Mouse (Mus musculus) limb, embryonic 11.5 days (tissue): Measurements from ENCODE around the gene Plekhh2. TPM values are rescaled to one million over a fixed set of nuclear protein-coding genes. Genes with fewer than 3 reads are reported as not detected.

Experiments
- ATAC-seq: fragments of 200-750 bp; cut with Nextera tagmentation; 2 replicates; pipeline ENCODE4 v1.8.0; 2017; ENCODE audit warnings: low read depth; ENCODE audit not compliant: insufficient number of reproducible peaks, low FRiP score, low TSS enrichment
- DNase-seq: peaks from one replicate; pipeline ENCODE4 v3.0.0-alpha.2; 2015; ENCODE audit warnings: low spot score
- H3K27ac ChIP-seq: fragments of 300-500 bp; sonication (generic); replicated peaks from 2 replicates; pipeline ENCODE4 v1.5.1; 2014; ENCODE audit warnings: low read depth, mild to moderate bottlenecking, low read length
- H3K27me3 ChIP-seq: fragments of 300-500 bp; sonication (generic); 2 replicates; pipeline ENCODE4 v1.6.1; 2014; ENCODE audit warnings: mild to moderate bottlenecking, low read length, mixed read lengths; ENCODE audit not compliant: control insufficient read depth, insufficient read depth
- H3K36me3 ChIP-seq: fragments of 300-500 bp; sonication (generic); 2 replicates; pipeline ENCODE4 v1.6.1; 2014; ENCODE audit warnings: mild to moderate bottlenecking, low read length, moderate library complexity, mixed read lengths; ENCODE audit not compliant: control insufficient read depth, insufficient read depth
- H3K4me1 ChIP-seq: fragments of 300-500 bp; sonication (generic); 2 replicates; pipeline ENCODE4 v1.6.1; 2014; ENCODE audit warnings: low read length, mixed read lengths; ENCODE audit not compliant: control insufficient read depth, insufficient read depth
- H3K4me2 ChIP-seq: fragments of 300-500 bp; sonication (generic); 2 replicates; pipeline ENCODE4 v1.6.1; 2014; ENCODE audit warnings: low read depth, mild to moderate bottlenecking, moderate library complexity; ENCODE audit not compliant: severe bottlenecking
- H3K4me3 ChIP-seq: fragments of 300-500 bp; sonication (generic); 2 replicates; pipeline ENCODE4 v1.5.1; 2014; ENCODE audit warnings: low read depth, low read length
- H3K9ac ChIP-seq: fragments of 300-500 bp; sonication (generic); 2 replicates; pipeline ENCODE4 v1.6.1; 2014; ENCODE audit warnings: mild to moderate bottlenecking, low read length
- H3K9me3 ChIP-seq: fragments of 300-500 bp; sonication (generic); 2 replicates; pipeline ENCODE4 v1.6.1; 2016; ENCODE audit warnings: low read length; ENCODE audit not compliant: control insufficient read depth
- WGBS: fragments of 180-500 bp; shearing (Covaris S2); extraction: QIAGEN DNeasy Blood & Tissue Kit; methylation state at CpG from one replicate; pipeline ENCODE4 v1.1.7; 2014; 5-methylcytosine and 5-hydroxymethylcytosine counted together
- polyA plus RNA-seq: library from polyadenylated mRNA; unstranded; fragments of >200 nt; fragmentation: Nextera tagmentation; extraction: Ambion mirVana; gene quantifications from 2 replicates; pipeline ENCODE4 v1.2.1, GENCODE M21; 2014

Gene Plekhh2
- polyA plus RNA-seq, 1 experiment from 2014 or later = 5.7 TPM

- Histone ChIP-seq H3K9ac (no peak overlapping the region), H3K27me3 (no peaks in the 10 kb centered on the region), H3K36me3 (0 out of 2 replicates have a peak, but pooled peaks cover 2% of the 10 kb centered on the region), H3K4me1 (peaks cover 2% of the 10 kb centered on the region; the same call in 1 of the 2 replicates), H3K27ac (no peak overlapping the region), H3K4me3 (no peak overlapping the region), H3K4me2 (no peak overlapping the region), H3K9me3 (no peaks in the 10 kb centered on the region)
- ATAC-seq = peak; percentile 39; the same call in 1 of the 2 replicates
- 37% methylated on average over 7 of the region's 7 CpGs for WGBS
- no peak for DNase-seq
These were observed 87.2 kb downstream of the Plekhh2 start for GRCm38 (mm10) chr17:84598928-84599327.

- H3K4me3 ChIP-seq = no peak overlapping the region
- WGBS = 80% methylated on average over 9 of the region's 9 CpGs
- ATAC-seq (no peak), DNase-seq (no peak)
- H3K9ac ChIP-seq = no peak overlapping the region
- no peaks in the 10 kb centered on the region for H3K9me3 ChIP-seq
- no peaks in the 10 kb centered on the region for H3K27me3 ChIP-seq
- H3K4me1 ChIP-seq = peaks cover 2% of the 10 kb centered on the region; the same call in 1 of the 2 replicates
- no peak overlapping the region for H3K27ac ChIP-seq
- no peaks in the 10 kb centered on the region for H3K36me3 ChIP-seq
- H3K4me2 ChIP-seq = no peak overlapping the region
These were observed 88.6 kb downstream of the Plekhh2 start for GRCm38 (mm10) chr17:84600051-84600983.

- 94% methylated on average over 5 of the region's 5 CpGs for WGBS
- DNase-seq (no peak), ATAC-seq (no peak)
- no peak overlapping the region for H3K27ac ChIP-seq
- H3K9ac ChIP-seq = no peak overlapping the region
- H3K27me3 ChIP-seq = no peaks in the 10 kb centered on the region
- H3K4me2 ChIP-seq = no peak overlapping the region
- no peaks in the 10 kb centered on the region for H3K36me3 ChIP-seq
- no peaks in the 10 kb centered on the region; the same call in 1 of the 2 replicates for H3K4me1 ChIP-seq
- no peak overlapping the region for H3K4me3 ChIP-seq
- H3K9me3 ChIP-seq = no peaks in the 10 kb centered on the region
These were observed 90.1 kb downstream of the Plekhh2 start for GRCm38 (mm10) chr17:84601805-84602204.

- Histone ChIP-seq H3K4me1 (no peaks in the 10 kb centered on the region), H3K4me2 (no peak overlapping the region), H3K9ac (no peak overlapping the region), H3K9me3 (no peaks in the 10 kb centered on the region), H3K4me3 (no peak overlapping the region), H3K36me3 (no peaks in the 10 kb centered on the region), H3K27me3 (no peaks in the 10 kb centered on the region), H3K27ac (no peak overlapping the region)
- ATAC-seq = no peak
- DNase-seq = no peak
- 73% methylated on average over 9 of the region's 9 CpGs for WGBS
These were observed 91.5 kb downstream of the Plekhh2 start for GRCm38 (mm10) chr17:84603202-84603627.

- Histone ChIP-seq H3K4me1 (no peaks in the 10 kb centered on the region), H3K9ac (no peak overlapping the region), H3K4me2 (no peak overlapping the region), H3K36me3 (no peaks in the 10 kb centered on the region), H3K4me3 (no peak overlapping the region), H3K9me3 (no peaks in the 10 kb centered on the region), H3K27ac (no peak overlapping the region), H3K27me3 (no peaks in the 10 kb centered on the region)
- ATAC-seq = no peak
- WGBS = 92% methylated on average over 10 of the region's 10 CpGs
- no peak for DNase-seq
These were observed 92.2 kb downstream of the Plekhh2 start for GRCm38 (mm10) chr17:84603709-84604420.

GRCm38 (mm10) chr17:84606976-84607375 is 95.3 kb downstream of the Plekhh2 start:
- no peak overlapping the region for H3K27ac ChIP-seq
- peaks cover 2% of the 10 kb centered on the region for H3K4me1 ChIP-seq
- ATAC-seq (no peak), DNase-seq (no peak)
- no peak overlapping the region for H3K4me2 ChIP-seq
- no peaks in the 10 kb centered on the region; the same call in 1 of the 2 replicates for H3K36me3 ChIP-seq
- H3K4me3 ChIP-seq = no peak overlapping the region
- 48% methylated on average over 13 of the region's 13 CpGs for WGBS
- H3K27me3 ChIP-seq = no peaks in the 10 kb centered on the region
- H3K9ac ChIP-seq = no peak overlapping the region
- no peaks in the 10 kb centered on the region for H3K9me3 ChIP-seq

- 65% methylated on average over 5 of the region's 5 CpGs for WGBS
- H3K36me3 ChIP-seq = no peaks in the 10 kb centered on the region; the same call in 1 of the 2 replicates
These were observed 95.9 kb downstream of the Plekhh2 start for GRCm38 (mm10) chr17:84607617-84608016.

GRCm38 (mm10) chr17:84608606-84609005 is 96.9 kb downstream of the Plekhh2 start:
- H3K9me3 ChIP-seq = no peaks in the 10 kb centered on the region
- H3K4me1 ChIP-seq = peaks cover 4% of the 10 kb centered on the region
- no peak overlapping the region for H3K4me2 ChIP-seq
- no peak overlapping the region for H3K9ac ChIP-seq
- DNase-seq = no peak
- no peaks in the 10 kb centered on the region for H3K27me3 ChIP-seq
- H3K4me3 ChIP-seq = no peak overlapping the region
- WGBS = 70% methylated on average over 4 of the region's 4 CpGs
- no peak for ATAC-seq
- peaks cover 2% of the 10 kb centered on the region; the same call in 1 of the 2 replicates for H3K36me3 ChIP-seq
- no peak overlapping the region for H3K27ac ChIP-seq

More at GRCm38 (mm10) chr17:84607617-84608016, 95.9 kb downstream of the Plekhh2 start:
- ATAC-seq = no peak
- no peak overlapping the region for H3K4me3 ChIP-seq
- H3K9ac ChIP-seq = no peak overlapping the region
- no peak overlapping the region for H3K4me2 ChIP-seq
- peaks cover 4% of the 10 kb centered on the region for H3K4me1 ChIP-seq
- no peaks in the 10 kb centered on the region for H3K27me3 ChIP-seq
- no peaks in the 10 kb centered on the region for H3K9me3 ChIP-seq
- DNase-seq = no peak
- H3K27ac ChIP-seq = no peak overlapping the region
